Mouse (Mus musculus) left cerebral cortex, adult 11 months (tissue): Measurements from ENCODE around the gene Ebf1.

Experiments
- DNase-seq: peaks from one replicate; pipeline ENCODE4 v3.0.0; 2022; ENCODE audit warnings: low spot score

Gene Ebf1

DNA sequence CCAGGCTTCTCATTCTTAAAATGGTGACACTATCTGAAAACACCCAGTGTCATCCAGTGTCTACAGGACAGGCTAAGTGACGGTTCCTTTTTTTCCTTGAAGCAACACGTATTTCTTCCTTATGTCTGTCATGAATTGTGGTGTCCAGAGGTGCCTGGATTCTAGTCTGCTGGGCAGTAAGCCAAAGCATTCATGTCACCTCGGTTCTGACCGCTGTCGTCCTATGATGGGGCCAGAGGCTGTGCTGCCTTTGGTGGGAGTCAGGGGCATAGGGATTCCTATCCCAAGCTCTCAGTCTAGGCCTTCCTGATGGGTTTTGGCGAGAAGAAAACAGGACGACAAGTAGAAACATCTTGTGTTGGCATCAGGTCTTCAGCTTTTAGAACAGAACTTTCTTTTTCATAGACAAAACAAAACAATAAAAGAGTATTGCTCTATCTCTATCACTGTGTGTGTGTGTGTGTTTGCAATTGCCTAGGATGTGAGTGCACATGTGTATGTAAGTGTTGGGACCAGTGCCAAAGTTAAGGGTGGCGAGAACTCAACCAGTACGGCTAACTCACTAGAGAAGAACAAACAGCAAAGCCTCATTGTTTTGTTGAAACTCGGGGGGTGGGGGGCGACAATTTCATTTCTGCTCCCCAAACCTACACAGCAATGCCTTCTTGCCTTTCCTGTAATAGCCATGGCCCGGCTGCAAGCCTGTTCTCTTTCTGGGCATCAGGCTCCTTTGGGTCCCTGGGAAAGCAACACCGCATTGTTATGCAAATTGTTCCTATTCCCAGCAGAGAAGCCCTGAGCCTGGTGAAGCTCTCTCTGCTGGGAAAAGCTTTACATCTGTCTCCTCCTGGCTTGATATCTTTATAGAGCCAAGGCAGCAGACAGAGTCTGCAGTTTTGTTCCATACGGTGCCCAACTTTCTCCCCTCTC is 224.3 kb downstream of the Ebf1 start:
- no peak for DNase-seq

DNA sequence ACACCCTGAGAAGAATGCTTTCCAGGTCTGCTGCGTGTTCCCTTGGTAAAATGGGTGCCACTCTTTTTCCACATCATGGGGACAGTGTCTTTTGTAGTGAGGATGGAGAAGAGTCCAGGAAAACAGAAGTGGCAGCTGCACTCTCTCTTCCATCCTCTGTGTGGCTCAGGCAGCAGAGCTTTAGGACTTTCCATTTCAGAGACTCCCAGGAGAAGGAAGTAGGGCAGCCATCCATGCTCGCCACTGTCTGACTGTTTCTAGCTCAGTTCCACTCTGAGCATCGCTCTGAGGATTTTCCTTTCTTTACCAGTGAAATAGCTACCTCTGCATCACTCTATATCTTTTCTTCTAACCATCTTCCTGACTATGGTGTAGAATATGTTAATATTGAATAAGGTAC is 234.8 kb downstream of the Ebf1 start:
- DNase-seq, result no peak

DNA sequence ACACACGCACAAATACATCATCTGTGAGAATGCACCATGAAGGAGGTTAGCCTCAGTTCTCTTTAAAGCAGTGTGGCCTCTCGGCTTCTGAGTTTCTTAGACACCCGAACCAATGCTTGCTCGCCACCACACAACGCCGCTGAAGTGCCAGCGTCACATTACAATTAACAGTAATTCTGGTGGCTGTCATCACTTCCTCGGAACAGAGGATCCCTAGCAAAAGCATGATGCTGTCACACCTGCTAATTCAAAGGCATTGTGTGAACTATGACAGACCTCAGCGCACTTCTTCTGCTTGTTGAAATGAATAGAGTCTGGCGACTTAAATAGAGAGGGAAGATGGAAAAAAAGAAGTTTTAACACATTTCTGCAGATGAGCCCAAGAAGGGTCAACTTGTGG is 235.8 kb downstream of the Ebf1 start:
- no peak for DNase-seq

- DNase-seq, result no peak
Measured at GRCm38 (mm10) chr11:44854496-44854895, 237.4 kb downstream of the Ebf1 start.

- DNase-seq, result no peak
Measured at GRCm38 (mm10) chr11:44861108-44861507, 244.0 kb downstream of the Ebf1 start.

- no peak for DNase-seq
Measured at GRCm38 (mm10) chr11:44863910-44864309, 246.8 kb downstream of the Ebf1 start.

- DNase-seq, result no peak
Measured at GRCm38 (mm10) chr11:44866476-44867149, 249.5 kb downstream of the Ebf1 start.

- DNase-seq, result no peak
Measured at GRCm38 (mm10) chr11:44867433-44867832, 250.3 kb downstream of the Ebf1 start.

- DNase-seq, result no peak
Measured at GRCm38 (mm10) chr11:44873876-44874275, 256.8 kb downstream of the Ebf1 start.

DNA sequence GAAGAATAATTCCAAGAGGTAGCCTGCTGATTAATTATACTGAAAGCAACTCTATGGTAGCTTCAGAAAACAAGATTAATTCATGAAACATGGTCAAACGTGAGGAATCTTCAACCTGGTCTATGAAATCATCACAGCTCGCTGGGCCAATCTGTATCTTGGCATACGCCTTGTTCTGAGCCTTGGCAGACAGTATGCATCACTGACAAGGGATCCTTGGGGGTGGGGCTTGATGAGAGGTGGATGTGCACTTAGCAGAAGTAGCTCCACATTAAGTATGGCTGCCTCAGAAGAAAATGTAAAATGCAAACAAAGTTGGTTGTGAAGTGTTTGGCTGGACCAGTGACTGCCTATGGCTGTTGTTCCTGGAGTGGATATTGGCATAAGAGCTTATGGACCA is 258.1 kb downstream of the Ebf1 start:
- DNase-seq, result no peak

DNA sequence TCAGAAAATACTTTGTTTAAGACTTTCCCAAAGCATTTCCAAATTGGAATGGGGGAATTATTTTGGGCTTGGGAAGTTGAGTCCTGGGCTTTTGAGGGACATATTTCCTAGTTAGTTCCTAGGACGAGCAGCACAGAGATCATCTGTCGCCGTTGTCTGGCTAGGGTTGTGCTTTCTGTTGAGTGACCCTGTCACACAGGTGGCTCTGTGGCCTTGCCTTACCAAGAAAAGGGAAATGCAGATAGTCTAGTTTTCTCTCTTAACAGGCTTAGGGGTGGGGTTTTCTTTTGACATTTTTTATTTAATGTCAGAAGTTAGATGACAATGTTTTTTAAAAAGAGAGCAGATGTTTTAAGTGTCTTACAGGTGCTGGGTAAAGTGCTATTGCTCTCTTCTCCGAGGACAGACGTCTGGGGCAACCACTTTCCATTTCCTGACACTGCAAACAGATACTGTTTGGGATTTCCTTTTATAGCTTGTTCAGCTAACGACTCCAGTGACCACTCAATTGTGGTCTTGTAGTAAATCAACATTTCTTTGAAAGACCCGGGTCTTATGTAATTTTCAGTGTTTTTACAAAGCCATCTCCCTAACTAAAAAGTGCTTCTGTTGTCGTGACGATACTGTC is 264.1 kb downstream of the Ebf1 start:
- no peak for DNase-seq

GRCm38 (mm10) chr11:44882476-44882970 is 265.4 kb downstream of the Ebf1 start:
- no peak for DNase-seq

GRCm38 (mm10) chr11:44884337-44884736 is 267.2 kb downstream of the Ebf1 start:
- DNase-seq, result no peak

DNA sequence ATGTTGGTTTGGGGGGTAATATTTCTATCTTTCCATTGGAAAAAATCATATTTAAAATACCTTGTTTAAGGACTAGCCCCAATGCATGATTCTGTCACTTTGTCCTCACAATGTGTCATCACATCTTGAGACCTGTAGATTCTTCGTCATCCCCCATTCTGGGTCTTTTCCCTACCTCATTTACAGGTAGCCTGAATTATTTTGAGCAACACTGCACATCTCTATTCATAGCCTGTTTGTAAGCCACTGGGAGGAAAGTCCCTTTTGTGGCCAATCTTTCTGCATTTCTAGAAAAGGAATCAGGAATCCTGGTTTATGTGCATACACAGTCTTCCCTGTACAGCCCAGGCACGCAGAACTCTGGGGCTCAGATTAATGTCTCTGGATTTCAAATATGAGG is 269.8 kb downstream of the Ebf1 start:
- no peak for DNase-seq

- DNase-seq, result no peak
Measured at GRCm38 (mm10) chr11:44887691-44888090, 270.6 kb downstream of the Ebf1 start.

DNA sequence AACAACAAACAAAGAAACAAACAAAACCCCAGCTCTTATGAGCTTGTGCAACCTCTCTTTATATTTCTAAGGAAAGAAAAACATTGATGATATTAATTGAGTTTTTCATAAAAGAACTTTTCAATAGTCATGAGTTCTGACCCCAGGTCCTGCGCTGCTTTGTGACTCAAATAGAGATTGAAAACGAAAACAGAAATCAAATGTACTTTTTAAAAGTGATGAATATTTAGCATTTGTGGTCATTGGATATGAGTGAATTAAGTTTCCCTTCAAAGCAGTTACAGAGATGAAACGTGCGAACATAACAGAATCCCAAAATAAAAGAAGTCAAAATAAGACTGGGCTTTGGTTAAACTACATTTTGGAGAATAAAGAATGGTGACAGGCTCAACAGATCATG is 271.3 kb downstream of the Ebf1 start:
- no peak for DNase-seq

DNA sequence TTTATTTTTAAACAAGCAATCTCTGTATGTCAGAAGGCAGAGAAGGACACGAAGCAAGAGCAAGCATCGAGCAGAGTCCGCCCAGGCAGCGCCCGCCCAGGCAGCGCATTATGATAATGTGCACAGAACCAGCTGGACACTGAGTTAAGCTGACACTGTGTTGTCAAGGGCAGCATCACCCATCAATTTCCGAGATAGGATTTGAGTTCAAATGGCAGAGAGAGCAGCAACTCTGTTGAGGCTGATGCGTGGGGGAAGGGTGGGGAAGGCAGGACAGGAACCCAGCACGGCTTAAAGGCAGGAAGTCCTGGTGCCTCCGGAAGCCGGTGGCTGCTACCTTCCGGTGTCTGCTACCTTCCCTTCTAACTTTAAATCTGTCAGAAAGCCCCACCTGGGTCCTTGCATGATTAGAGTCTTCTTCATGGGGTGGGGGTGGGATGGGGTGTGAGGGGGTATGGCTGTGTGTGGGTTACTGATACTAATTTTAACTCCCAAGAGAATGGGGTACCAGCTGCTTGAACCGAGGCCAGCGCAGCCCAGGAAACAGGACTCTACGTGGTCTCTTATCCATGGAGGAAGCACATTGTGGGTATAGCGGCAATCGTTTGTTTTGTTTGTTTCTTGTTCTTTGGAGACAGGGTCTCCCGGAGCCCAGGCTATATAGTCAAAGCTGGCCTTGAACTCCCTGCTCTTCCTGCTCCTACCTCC is 275.9 kb downstream of the Ebf1 start:
- DNase-seq, result no peak

DNA sequence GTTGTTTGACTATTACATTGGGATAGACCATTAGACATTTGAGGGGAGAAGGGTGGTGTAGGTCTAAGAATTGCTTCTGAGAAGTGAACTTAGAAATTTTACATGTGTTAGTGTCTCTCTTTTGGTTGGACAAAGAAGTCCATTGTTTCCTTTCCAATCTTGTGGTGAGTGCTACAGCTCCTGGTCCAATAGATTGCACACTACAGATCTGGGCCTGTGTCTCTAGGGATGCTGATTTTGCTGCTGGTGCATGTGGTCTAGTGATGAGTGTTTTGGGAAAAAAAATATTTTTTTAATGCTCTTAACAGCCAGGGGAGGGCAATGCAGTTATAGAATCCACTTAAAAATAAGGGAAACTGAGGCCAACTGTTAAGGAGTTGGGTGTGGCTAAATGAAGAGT is 276.9 kb downstream of the Ebf1 start:
- DNase-seq, result no peak

DNA sequence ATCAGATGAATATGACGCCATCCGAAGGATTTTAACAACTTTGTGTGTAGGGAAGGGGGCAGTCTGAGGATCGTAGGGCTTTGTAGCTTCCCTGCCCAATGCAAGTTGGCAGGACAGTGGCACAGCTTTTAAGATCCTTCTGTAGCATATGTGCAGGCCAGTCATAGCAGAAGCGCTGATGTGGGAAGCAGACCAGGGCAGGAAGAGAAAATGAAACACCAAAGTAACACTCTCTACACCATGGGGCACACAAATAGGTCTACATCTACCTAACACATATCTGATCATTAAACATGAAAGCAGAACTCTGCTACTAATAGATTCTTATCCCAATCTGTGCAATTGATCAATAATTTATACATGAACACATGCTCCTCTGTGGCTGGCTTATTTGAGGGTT is 277.7 kb downstream of the Ebf1 start:
- no peak for DNase-seq

DNA sequence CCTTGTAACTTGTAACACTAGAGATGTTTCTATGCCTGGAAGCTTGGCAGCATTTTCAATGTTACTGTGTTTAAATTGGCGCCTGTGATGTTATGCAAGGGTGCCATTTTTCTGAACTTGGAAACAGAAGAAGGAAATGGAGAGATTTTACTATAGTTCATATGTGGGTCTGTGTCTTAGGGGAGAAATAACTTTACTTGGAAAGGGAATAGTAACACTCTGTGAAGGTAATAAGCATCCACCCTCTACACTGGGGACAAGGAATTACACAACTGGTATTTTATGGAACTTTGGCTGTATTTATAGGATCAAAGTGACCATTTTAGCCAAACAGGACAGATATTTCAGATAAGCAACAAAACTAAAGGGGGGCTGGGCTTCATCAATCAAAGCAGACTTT is 278.8 kb downstream of the Ebf1 start:
- DNase-seq, result no peak

GRCm38 (mm10) chr11:44897140-44897665 is 280.1 kb downstream of the Ebf1 start:
- DNase-seq, result no peak

DNA sequence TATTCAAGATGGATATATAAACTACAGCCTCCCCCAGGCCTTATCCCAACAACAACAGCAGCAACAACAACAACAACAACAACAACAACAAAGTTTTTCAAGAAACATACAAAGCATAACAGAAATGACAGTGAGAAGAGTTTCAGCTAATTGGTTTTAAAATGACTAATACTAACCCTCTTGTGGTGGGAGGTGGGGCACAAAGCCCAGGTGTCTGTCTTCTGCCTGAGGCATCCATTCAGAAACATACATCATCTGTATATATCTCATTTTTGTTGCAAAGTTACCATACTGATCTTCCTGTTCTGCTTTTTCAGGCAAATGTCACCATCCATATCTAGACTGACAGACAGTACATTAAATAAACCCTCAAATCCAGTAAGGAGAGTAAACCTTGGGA is 282.4 kb downstream of the Ebf1 start:
- DNase-seq, result no peak
